Mouse (Mus musculus) MEL (cell line): Measurements from ENCODE around the gene Vps4b. TPM values are rescaled to one million over a fixed set of nuclear protein-coding genes. Genes with fewer than 3 reads are reported as not detected.

Experiments used
- DNase-seq: peaks from one replicate; pipeline ENCODE4 v3.0.0; 2011; ENCODE audit warnings: low read depth, low spot score
- H3K27ac ChIP-seq: 2 replicates; pipeline ENCODE4 v1.5.1; 2012; ENCODE audit warnings: low read depth, mild to moderate bottlenecking, control low read depth, low read length, moderate library complexity; ENCODE audit not compliant: control insufficient read depth
- H3K27me3 ChIP-seq, 2 experiments: fragments of 150-350 bp in 1 of 2; sonication (generic) in 1 of 2; 2 replicates each; pipeline ENCODE4 v1.6.1; 2012; ENCODE audit warnings: low read length in 2 of 2, mild to moderate bottlenecking in 2 of 2, improper control_type of control experiment in 1 of 2, moderate library complexity in 1 of 2; ENCODE audit not compliant: insufficient read depth in 2 of 2, control insufficient read depth in 1 of 2
- H3K36me3 ChIP-seq, 2 experiments: 2 replicates each; pipeline ENCODE4 v1.6.1; 2012 to 2014; ENCODE audit warnings: low read length in 2 of 2, improper control_type of control experiment in 1 of 2, inconsistent platforms in 1 of 2, mild to moderate bottlenecking in 1 of 2; ENCODE audit not compliant: insufficient read depth in 2 of 2, control insufficient read depth in 1 of 2
- H3K4me1 ChIP-seq, 2 experiments: fragments of 150-350 bp in 1 of 2; sonication (generic) in 1 of 2; 2 replicates each; pipeline ENCODE4 v1.6.1; 2012; ENCODE audit warnings: low read length in 2 of 2, improper control_type of control experiment in 1 of 2, mild to moderate bottlenecking in 1 of 2; ENCODE audit not compliant: insufficient read depth in 2 of 2, control insufficient read depth in 1 of 2
- H3K4me3 ChIP-seq, 2 experiments: fragments of 150-350 bp in 1 of 2; sonication (generic) in 1 of 2; 2 replicates each; pipeline ENCODE4 v1.5.1; 2012; ENCODE audit warnings: low read depth in 2 of 2, low read length in 2 of 2, mild to moderate bottlenecking in 2 of 2, moderate library complexity in 2 of 2, control low read depth in 1 of 2, improper control_type of control experiment in 1 of 2; ENCODE audit not compliant: control insufficient read depth in 1 of 2, insufficient read depth in 1 of 2
- H3K79me2 ChIP-seq: 2 replicates; pipeline ENCODE4 v1.6.1; 2012; ENCODE audit warnings: mild to moderate bottlenecking, low read length, moderate library complexity; ENCODE audit not compliant: control insufficient read depth, poor library complexity, insufficient read depth
- H3K9ac ChIP-seq: 2 replicates; pipeline ENCODE4 v1.6.1; 2012; ENCODE audit warnings: low read depth, mild to moderate bottlenecking, control low read depth, low read length, moderate library complexity; ENCODE audit not compliant: control insufficient read depth, poor library complexity, severe bottlenecking
- H3K9me3 ChIP-seq: fragments of 150-350 bp; sonication (generic); replicated peaks from 2 replicates; pipeline ENCODE4 v1.6.1; 2012; ENCODE audit warnings: mild to moderate bottlenecking, low read length, improper control_type of control experiment, moderate library complexity; ENCODE audit not compliant: insufficient read depth
- BHLHE40 ChIP-seq: IDR thresholded peaks from 2 replicates; pipeline ENCODE4 v1.6.1; 2012; ENCODE audit warnings: low read depth, mild to moderate bottlenecking, inconsistent platforms, low read length, improper control_type of control experiment, borderline replicate concordance
- CHD1 ChIP-seq: IDR thresholded peaks from 2 replicates; pipeline ENCODE4 v1.6.1; 2012; ENCODE audit warnings: low read depth, mild to moderate bottlenecking, inconsistent platforms, low read length, improper control_type of control experiment
- CTCF ChIP-seq, 3 experiments: IDR thresholded peaks in 2 of 3; conservative IDR thresholded peaks in 1 of 3; 2 replicates each; pipeline ENCODE4 v1.5.1; 2011 to 2012; ENCODE audit warnings: low read length in 3 of 3, low read depth in 2 of 3, mild to moderate bottlenecking in 2 of 3, improper control_type of control experiment in 1 of 3, inconsistent platforms in 1 of 3, mixed read lengths in 1 of 3, moderate library complexity in 1 of 3; ENCODE audit not compliant: control insufficient read depth in 1 of 3, insufficient read depth in 1 of 3, poor library complexity in 1 of 3, severe bottlenecking in 1 of 3
- E2F4 ChIP-seq: IDR thresholded peaks from 2 replicates; pipeline ENCODE4 v1.6.1; 2011; ENCODE audit warnings: low read depth, low read length, improper control_type of control experiment, borderline replicate concordance
- ELF1 ChIP-seq: IDR thresholded peaks from 2 replicates; pipeline ENCODE4 v1.6.1; 2014; ENCODE audit warnings: low read depth, mild to moderate bottlenecking, inconsistent platforms, low read length, improper control_type of control experiment, moderate library complexity
- EP300 ChIP-seq, 2 experiments: IDR thresholded peaks; 2 replicates each; pipeline ENCODE4 v1.6.1; 2011; ENCODE audit warnings: improper control_type of control experiment in 2 of 2, low read length in 2 of 2, low read depth in 1 of 2, mild to moderate bottlenecking in 1 of 2
- ETS1 ChIP-seq: IDR thresholded peaks from 2 replicates; pipeline ENCODE4 v1.6.1; 2012; ENCODE audit warnings: low read depth, mild to moderate bottlenecking, inconsistent platforms, low read length, improper control_type of control experiment, moderate library complexity
- GABPA ChIP-seq: IDR thresholded peaks from 2 replicates; pipeline ENCODE4 v1.6.1; 2012; ENCODE audit warnings: low read depth, mild to moderate bottlenecking, inconsistent platforms, low read length, improper control_type of control experiment, moderate library complexity
- GATA1 ChIP-seq: IDR thresholded peaks from 2 replicates; pipeline ENCODE4 v1.6.1; 2011; ENCODE audit warnings: low read depth, low read length, improper control_type of control experiment
- HCFC1 ChIP-seq: IDR thresholded peaks from 2 replicates; pipeline ENCODE4 v1.6.1; 2012; ENCODE audit warnings: low read depth, mild to moderate bottlenecking, inconsistent platforms, low read length, improper control_type of control experiment, moderate library complexity
- JUND ChIP-seq: IDR thresholded peaks from 2 replicates; pipeline ENCODE4 v1.6.1; 2011; ENCODE audit warnings: low read depth, mild to moderate bottlenecking, improper control_type of control experiment, low read length
- KAT2A ChIP-seq: conservative IDR thresholded peaks from 2 replicates; pipeline ENCODE4 v1.6.1; 2012; ENCODE audit warnings: low read depth, low read length, improper control_type of control experiment, inconsistent platforms
- MAFK ChIP-seq: IDR thresholded peaks from 2 replicates; pipeline ENCODE4 v1.6.1; 2011; ENCODE audit warnings: low read depth, mild to moderate bottlenecking, low read length, improper control_type of control experiment, borderline replicate concordance
- MAX ChIP-seq: IDR thresholded peaks from 2 replicates; pipeline ENCODE4 v1.6.1; 2011; ENCODE audit warnings: low read length, improper control_type of control experiment
- MAZ ChIP-seq: IDR thresholded peaks from 2 replicates; pipeline ENCODE4 v1.6.1; 2012; ENCODE audit warnings: low read depth, mild to moderate bottlenecking, inconsistent platforms, low read length, improper control_type of control experiment
- MEF2A ChIP-seq: IDR thresholded peaks from 2 replicates; pipeline ENCODE4 v1.6.1; 2014; ENCODE audit warnings: low read depth, mild to moderate bottlenecking, inconsistent platforms, low read length, improper control_type of control experiment; ENCODE audit not compliant: poor library complexity, insufficient replicate concordance, severe bottlenecking; ENCODE audit errors: extremely low read depth
- MXI1 ChIP-seq: IDR thresholded peaks from 2 replicates; pipeline ENCODE4 v1.6.1; 2011; ENCODE audit warnings: mild to moderate bottlenecking, low read depth, low read length, improper control_type of control experiment
- MYB ChIP-seq: IDR thresholded peaks from 2 replicates; pipeline ENCODE4 v1.6.1; 2011; ENCODE audit warnings: mild to moderate bottlenecking, low read depth, low read length, improper control_type of control experiment
- MYC ChIP-seq: IDR thresholded peaks from 2 replicates; pipeline ENCODE4 v1.6.1; 2011; ENCODE audit warnings: low read depth, mild to moderate bottlenecking, low read length, improper control_type of control experiment, moderate library complexity
- NELFE ChIP-seq: IDR thresholded peaks from 2 replicates; pipeline ENCODE4 v1.6.1; 2011; ENCODE audit warnings: low read depth, low read length, improper control_type of control experiment
- NRF1 ChIP-seq: IDR thresholded peaks from 2 replicates; pipeline ENCODE4 v1.6.1; 2014; ENCODE audit warnings: low read depth, mild to moderate bottlenecking, inconsistent platforms, low read length, improper control_type of control experiment, moderate library complexity; ENCODE audit not compliant: poor library complexity, insufficient read depth, severe bottlenecking
- POLR2A ChIP-seq, 2 experiments: IDR thresholded peaks; 2 replicates each; pipeline ENCODE4 v1.6.1; 2011 to 2012; ENCODE audit warnings: low read length in 2 of 2, mild to moderate bottlenecking in 2 of 2, control low read depth in 1 of 2, improper control_type of control experiment in 1 of 2, low read depth in 1 of 2, moderate library complexity in 1 of 2; ENCODE audit not compliant: control insufficient read depth in 1 of 2, insufficient read depth in 1 of 2, poor library complexity in 1 of 2
- POLR2AphosphoS2 ChIP-seq: IDR thresholded peaks from 2 replicates; pipeline ENCODE4 v1.6.1; 2011; ENCODE audit warnings: low read length, improper control_type of control experiment
- POLR2AphosphoS5 ChIP-seq: IDR thresholded peaks from 2 replicates; pipeline ENCODE4 v1.6.1; 2012; ENCODE audit warnings: low read depth, borderline replicate concordance, mild to moderate bottlenecking, inconsistent platforms, low read length, moderate library complexity, mixed read lengths
- RAD21 ChIP-seq: IDR thresholded peaks from 2 replicates; pipeline ENCODE4 v1.6.1; 2011; ENCODE audit warnings: mild to moderate bottlenecking, low read depth, low read length, improper control_type of control experiment
- RCOR1 ChIP-seq: IDR thresholded peaks from 2 replicates; pipeline ENCODE4 v1.6.1; 2012; ENCODE audit warnings: low read depth, mild to moderate bottlenecking, inconsistent platforms, low read length, improper control_type of control experiment
- SIN3A ChIP-seq: IDR thresholded peaks from 2 replicates; pipeline ENCODE4 v1.6.1; 2012; ENCODE audit warnings: low read length, improper control_type of control experiment, inconsistent platforms
- SMC3 ChIP-seq: IDR thresholded peaks from 2 replicates; pipeline ENCODE4 v1.6.1; 2011; ENCODE audit warnings: low read depth, low read length, improper control_type of control experiment
- TAL1 ChIP-seq: IDR thresholded peaks from 2 replicates; pipeline ENCODE4 v1.6.1; 2012; ENCODE audit warnings: mild to moderate bottlenecking, inconsistent platforms, low read length, moderate library complexity, mixed read lengths
- TBP ChIP-seq: IDR thresholded peaks from 2 replicates; pipeline ENCODE4 v1.8.0; 2011; ENCODE audit warnings: low read depth, low read length, improper control_type of control experiment
- TCF12 ChIP-seq: IDR thresholded peaks from 2 replicates; pipeline ENCODE4 v1.6.1; 2014; ENCODE audit warnings: low read depth, mild to moderate bottlenecking, inconsistent platforms, low read length, improper control_type of control experiment, moderate library complexity
- UBTF ChIP-seq: IDR thresholded peaks from 2 replicates; pipeline ENCODE4 v1.6.1; 2012; ENCODE audit warnings: low read depth, mild to moderate bottlenecking, inconsistent platforms, low read length, improper control_type of control experiment, moderate library complexity, borderline replicate concordance; ENCODE audit not compliant: insufficient read depth
- USF1 ChIP-seq: IDR thresholded peaks from 2 replicates; pipeline ENCODE4 v1.6.1; 2014; ENCODE audit warnings: low read depth, mild to moderate bottlenecking, inconsistent platforms, low read length, improper control_type of control experiment, moderate library complexity
- USF2 ChIP-seq, 2 experiments: IDR thresholded peaks; 2 replicates each; pipeline ENCODE4 v1.6.1; 2011 to 2012; ENCODE audit warnings: improper control_type of control experiment in 2 of 2, low read length in 2 of 2, borderline replicate concordance in 1 of 2, inconsistent platforms in 1 of 2, low read depth in 1 of 2, mild to moderate bottlenecking in 1 of 2; ENCODE audit not compliant: insufficient read depth in 1 of 2
- ZKSCAN1 ChIP-seq: IDR thresholded peaks from 2 replicates; pipeline ENCODE4 v1.6.1; 2012; ENCODE audit warnings: low read depth, mild to moderate bottlenecking, inconsistent platforms, low read length, improper control_type of control experiment, moderate library complexity
- ZMIZ1 ChIP-seq: IDR thresholded peaks from 2 replicates; pipeline ENCODE4 v1.6.1; 2012; ENCODE audit warnings: low read depth, mild to moderate bottlenecking, inconsistent platforms, low read length, improper control_type of control experiment, moderate library complexity
- ZNF384 ChIP-seq: IDR thresholded peaks from 2 replicates; pipeline ENCODE4 v1.6.1; 2012; ENCODE audit warnings: low read depth, mild to moderate bottlenecking, inconsistent platforms, low read length, improper control_type of control experiment
- polyA plus RNA-seq, 2 experiments: library from polyadenylated mRNA; stranded (reverse) in 1 of 2; unstranded in 1 of 2; fragments of >175 nt in 1 of 2; fragments of >200 nt in 1 of 2; gene quantifications; 2 replicates each; pipeline versions ENCODE4 v1.2.1 to v1.2.4; 2012; ENCODE audit warnings: low replicate concordance in 2 of 2, low read depth in 1 of 2; ENCODE audit not compliant: insufficient read length in 2 of 2, insufficient read depth in 1 of 2, missing spikeins in 1 of 2
- total RNA-seq: library from RNA; depleted of rRNA; stranded (reverse); fragments of 300-350 nt; gene quantifications from 2 replicates; pipeline ENCODE4 v1.2.3, GENCODE M21; 2012

Gene Vps4b
- total and polyA plus RNA-seq, 3 experiments, result 43.9 to 91.1 (median 80.4) TPM

DNA sequence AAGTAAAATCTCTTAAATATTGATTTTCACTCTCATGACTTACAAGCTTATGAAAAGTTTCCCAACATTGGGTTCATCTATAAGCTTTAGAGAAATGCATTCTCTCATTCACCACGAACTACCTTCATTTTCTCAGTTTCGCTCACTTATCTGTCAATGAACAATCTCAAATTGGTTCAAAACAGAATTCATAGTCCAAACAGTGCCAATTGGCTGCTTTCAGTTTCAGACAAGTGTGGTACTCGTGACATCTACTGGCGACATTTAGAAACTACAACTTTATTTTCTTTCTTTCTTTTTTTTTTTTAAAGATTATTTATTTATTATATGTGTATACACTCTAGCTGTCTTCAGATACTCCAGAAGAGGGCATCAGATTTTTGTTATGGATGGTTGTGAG is 21.8 kb upstream of the Vps4b start:
- Histone ChIP-seq H3K9me3 (no peaks in the 10 kb centered on the region), H3K4me3 (peak overlapping the region; percentile 8 to 58; a peak in 2 of 4 replicates), H3K27me3 (no peaks in the 10 kb centered on the region), H3K27ac (no peak overlapping the region), H3K79me2 (no peaks in the 10 kb centered on the region), H3K9ac (no peak overlapping the region), H3K4me1 (peaks cover 3 to 8% of the 10 kb centered on the region in 2 experiments; a peak in 2 of 4 replicates), H3K36me3 (peaks cover 0 to 4% of the 10 kb centered on the region in 2 experiments; a peak in 2 of 4 replicates)
- peak; percentile 89 for DNase-seq
- TF ChIP-seq NRF1 (no peak), UBTF (no peak), POLR2A (IDR thresholded peaks at IDR 0.05; ENCODE audit: control insufficient read depth in 1 of 2, insufficient read depth in 1 of 2, low read depth in 1 of 2, low read length in 2 of 2, poor library complexity in 1 of 2) (no peak), SIN3A (peak; percentile 73; the same call in 1 of the 2 replicates), NELFE (no peak), BHLHE40 (no peak), MAFK (no peak), ETS1 (0 out of 2 replicates have a peak, but pooled peaks have one; percentile 4), CHD1 (no peak), MAX (no peak), GABPA (no peak), USF2 (IDR thresholded peaks at IDR 0.05; ENCODE audit: borderline replicate concordance in 1 of 2, insufficient read depth in 1 of 2, low read depth in 1 of 2, low read length in 2 of 2) (no peak), POLR2AphosphoS2 (no peak), MAZ (no peak), KAT2A (no peak), USF1 (no peak), TCF12 (no peak), ZMIZ1 (no peak), MXI1 (0 out of 2 replicates have a peak, but pooled peaks have one; percentile 40), ZNF384 (peak; percentile 96), MYC (no peak), ZKSCAN1 (no peak), JUND (no peak), RAD21 (peak; percentile 94), MEF2A (no peak), MYB (no peak), SMC3 (peak; percentile 90), RCOR1 (no peak), EP300 (IDR thresholded peaks at IDR 0.05; ENCODE audit: low read depth in 1 of 2, low read length in 2 of 2) (no peak), GATA1 (peak; percentile 52), E2F4 (no peak), POLR2AphosphoS5 (no peak), HCFC1 (peak; percentile 10; the same call in 1 of the 2 replicates), ELF1 (no peak), CTCF (IDR thresholded peaks at IDR 0.05 in 2 of 3, conservative IDR thresholded peaks at IDR 0.05 in 1 of 3; ENCODE audit: control insufficient read depth in 1 of 3, insufficient read depth in 1 of 3, low read depth in 2 of 3, low read length in 3 of 3, poor library complexity in 1 of 3, severe bottlenecking in 1 of 3) (peak; percentile 57 to 86 (median 67)), TBP (peak; percentile 57; the same call in 1 of the 2 replicates), TAL1 (no peak)
